12 mouse cellular contexts compared by ENCODE assay signal in the genomic region with DNA sequence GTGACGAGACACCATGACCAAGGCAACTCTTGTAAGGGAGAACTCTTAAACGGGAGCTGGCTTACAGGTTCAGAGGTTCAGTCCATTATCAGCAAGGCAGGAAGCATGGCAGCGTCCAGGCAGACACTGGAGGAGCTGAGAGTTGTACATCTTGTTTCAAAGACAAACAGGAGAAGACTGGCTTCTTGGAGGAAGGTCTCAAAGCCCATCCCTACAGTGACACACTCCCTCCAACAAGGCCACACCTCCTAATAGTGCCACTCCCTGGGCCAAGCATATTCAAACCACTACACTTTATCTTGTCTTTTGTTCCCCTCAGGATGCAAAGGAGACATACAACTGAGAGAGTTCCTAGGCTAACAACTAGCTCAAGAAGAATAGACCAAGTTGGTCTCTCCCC.
"Had no signal": no experiment of that assay in that cellular context is flagged by ENCODE, and none has a peak within 500 bp of the region (broad histone marks: within the 10 kb centered on the region; RNA-seq: fewer than 3 reads in every experiment).

No protein-coding gene starts in this region.

- H3K9ac ChIP-seq: lung, embryonic 14.5 days; midbrain, embryonic 12.5 days had no signal

- H3K36me3 ChIP-seq: midbrain, embryonic 12.5 days had no signal

- H3K4me2 ChIP-seq: liver, embryonic 11.5 days; lung, embryonic 14.5 days; midbrain, embryonic 12.5 days had no signal

- H3K4me3 ChIP-seq: left cerebral cortex, adult 2 months; limb, embryonic 10.5 days; midbrain, embryonic 12.5 days had no signal

- H3K27me3 ChIP-seq: midbrain, embryonic 12.5 days had no signal

- H3K9me3 ChIP-seq: limb, embryonic 10.5 days; midbrain, embryonic 12.5 days had no signal

- DNase-seq: kidney, adult 9 months; kidney, postnatal 36 days; lung, embryonic 14.5 days; lung, postnatal 10 days; lung, postnatal 4 days; thymus, postnatal 4 days had no signal

- H3K27ac ChIP-seq: kidney, postnatal 0 days; left cerebral cortex, adult 2 months; limb, embryonic 10.5 days; midbrain, embryonic 12.5 days; stomach, postnatal 0 days had no signal
